Mouse (Mus musculus): ENCODE measurements around the gene Acaa1a. TPM values are rescaled to one million over a fixed set of nuclear protein-coding genes. Genes with fewer than 3 reads are reported as not detected.

Acaa1a gene
- polyA plus RNA-seq (2017; shearing (Covaris generic)), result 72.2 TPM

DNA sequence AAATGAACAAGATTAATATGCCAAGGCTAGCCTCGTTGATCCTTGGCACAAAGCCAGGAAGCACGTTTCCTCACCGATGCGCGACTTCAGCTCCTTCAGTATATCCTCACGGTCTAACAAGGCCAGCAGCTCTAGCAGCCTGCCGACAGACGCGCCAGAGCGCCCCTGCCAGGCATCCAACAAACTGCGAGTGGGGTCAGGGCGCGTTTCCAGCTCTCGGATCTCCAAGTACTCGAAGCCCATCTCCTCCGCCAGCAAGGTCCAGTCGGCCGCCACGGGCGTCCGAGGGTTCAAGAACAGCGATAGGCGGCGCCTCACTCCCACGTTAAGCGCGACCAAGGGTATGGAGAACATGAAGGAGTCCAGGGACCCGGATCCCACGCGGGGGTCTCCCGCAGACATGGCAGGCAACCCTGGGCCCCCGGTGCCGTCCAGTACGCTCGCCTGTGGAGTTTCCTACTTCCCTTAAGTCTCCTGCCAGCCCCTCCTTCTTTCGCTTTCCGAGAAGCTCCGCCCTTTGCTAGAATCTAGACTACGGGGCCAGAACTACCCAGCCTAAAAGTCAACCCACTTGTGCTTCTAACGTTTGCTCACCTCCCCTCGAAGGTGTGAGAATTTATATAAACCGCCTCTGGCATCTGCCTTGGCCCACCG, at the start of gene Acaa1a:
Gene Acaa1a (plus strand): TSS at position 119 of the 654 bp plus-strand sequence.

GRCm38 (mm10) chr9:119322289-119323259, 16.9 kb upstream of the Acaa1a start, which contains the start of gene Oxsr1:
Gene Oxsr1, minus strand, starts transcription at chr9:119322427.

GRCm38 (mm10) chr9:119340909-119341816, 1.7 kb downstream of the Acaa1a start, which contains the start of gene Myd88:
Gene Myd88, minus strand, starts transcription at chr9:119341411.

DNA sequence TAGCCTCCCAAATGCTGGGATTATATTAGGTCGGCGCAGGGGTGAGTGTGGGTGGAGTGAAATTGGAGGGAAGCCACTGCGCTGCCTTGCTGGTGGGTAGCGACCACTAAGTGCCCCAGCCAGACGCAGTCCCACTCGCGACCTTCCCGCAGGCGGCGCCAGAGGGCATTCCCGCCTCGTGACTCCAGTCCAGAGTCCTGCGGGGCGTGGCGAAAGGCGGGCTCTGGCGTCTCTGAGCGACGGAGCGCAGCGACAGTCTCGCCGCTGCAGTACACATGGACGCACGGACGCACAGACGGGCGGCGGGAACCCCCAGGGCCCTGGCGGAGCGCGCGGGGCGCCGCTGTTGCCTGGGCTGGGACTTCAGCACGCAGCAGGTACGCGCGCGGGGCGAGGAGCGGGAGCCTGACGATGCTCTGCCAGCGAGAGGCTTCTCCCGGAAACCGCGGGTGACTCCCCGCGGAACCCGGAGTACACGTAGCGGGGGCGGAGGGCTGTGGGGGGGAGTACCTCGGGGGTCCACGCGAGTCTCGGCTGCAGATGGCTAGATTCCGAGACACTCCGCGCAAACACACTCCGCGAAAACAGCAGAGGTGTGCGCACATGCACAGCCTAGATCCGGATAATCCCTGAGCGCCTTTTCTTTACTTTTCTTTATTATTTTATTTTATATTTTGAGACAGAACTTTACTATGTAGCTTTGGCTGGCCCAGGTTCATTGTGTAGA, 18.0 kb downstream of the Acaa1a start, which contains the start of gene Xylb:
Gene Xylb (plus strand): TSS at position 51 of the 727 bp plus-strand sequence.

GRCm38 (mm10) chr9:119365284-119365683, 25.8 kb downstream of the Acaa1a start, which contains the start of gene Slc22a14:
Gene Slc22a14, minus strand, starts transcription at chr9:119365553.

Other genes starting within 250 kb of the Acaa1a start
- 5.3 TPM for gene Plcd1, start 246.2 kb upstream of the Acaa1a start, polyA plus RNA-seq (2017; shearing (Covaris generic))
- gene Dlec1, start 237.2 kb upstream of the Acaa1a start, polyA plus RNA-seq (2017; shearing (Covaris generic)), result 0.76 TPM
- gene Acaa1b, start 182.6 kb upstream of the Acaa1a start, polyA plus RNA-seq (2017; shearing (Covaris generic)), result not detected
- gene Gm47289, start 180.5 kb upstream of the Acaa1a start, polyA plus RNA-seq (2017; shearing (Covaris generic)), result not detected
- gene Slc22a13, start 130.6 kb upstream of the Acaa1a start, polyA plus RNA-seq (2017; shearing (Covaris generic)), result not detected
- gene Oxsr1, start 17.2 kb upstream of the Acaa1a start, polyA plus RNA-seq (2017; shearing (Covaris generic)), result 5.5 TPM
- gene Myd88, start 1.7 kb downstream of the Acaa1a start, polyA plus RNA-seq (2017; shearing (Covaris generic)), result 103 TPM
- 0.62 TPM for gene Xylb, start 17.7 kb downstream of the Acaa1a start, polyA plus RNA-seq (2017; shearing (Covaris generic))
- gene Slc22a14, start 25.9 kb downstream of the Acaa1a start, polyA plus RNA-seq (2017; shearing (Covaris generic)), result not detected
- gene Acvr2b, start 62.4 kb downstream of the Acaa1a start, polyA plus RNA-seq (2017; shearing (Covaris generic)), result not detected
- gene Exog, start 105.3 kb downstream of the Acaa1a start, polyA plus RNA-seq (2017; shearing (Covaris generic)), result 19.3 TPM
- gene Scn5a, start 239.3 kb downstream of the Acaa1a start, polyA plus RNA-seq (2017; shearing (Covaris generic)), result 0.12 TPM